16 mouse cellular contexts compared by ENCODE assay signal in genomic region chr12:108251825-108252542, GRCm38 (mm10). TPM values are rescaled to one million over a fixed set of nuclear protein-coding genes. Genes with fewer than 3 reads are reported as not detected.
DNase-seq lines count a peak whose midpoint lies in the region; ATAC-seq lines count a peak whose summit lies in the region.
"Had no signal": no experiment of that assay in that cellular context is flagged by ENCODE, and none has a peak within 500 bp of the region (broad histone marks: within the 10 kb centered on the region; RNA-seq: fewer than 3 reads in every experiment).

No protein-coding gene starts in this region.

- no peak for DNase-seq in heart, adult 9 months (ENCODE audit: low spot score in 2 of 2)
- no peak for DNase-seq in kidney, postnatal 14 days
- DNase-seq in adrenal gland, postnatal 10 days, result peak; percentile 63
- no peak for DNase-seq in thymus, postnatal 25 days
- no peak for DNase-seq in forebrain, embryonic 11.5 days (ENCODE audit: low spot score)
- DNase-seq: B cell, adult 2 months; cerebellum, adult 2 months; kidney, adult 8-10 months; lung, postnatal 36 days had no signal

- H3K4me2 ChIP-seq in heart, embryonic 11.5 days, result 0 out of 2 replicates have a peak overlapping the region, but pooled peaks have one; percentile 2
- no peak overlapping the region for H3K4me2 ChIP-seq in kidney, embryonic 15.5 days
- H3K4me2 ChIP-seq in liver, embryonic 15.5 days, result peak overlapping the region; percentile 13; the same call in 1 of the 2 replicates
- no peak overlapping the region for H3K4me2 ChIP-seq in forebrain, embryonic 11.5 days (ENCODE audit: low read depth, low read length, severe bottlenecking)
- H3K4me2 ChIP-seq: limb, embryonic 12.5 days; midbrain, embryonic 15.5 days; neural tube, embryonic 12.5 days had no signal

- peak overlapping the region; percentile 70 for H3K27ac ChIP-seq in heart, embryonic 11.5 days (ENCODE audit: low read depth, low read length)
- H3K27ac ChIP-seq in kidney, embryonic 15.5 days, result peak overlapping the region; percentile 47; the same call in 1 of the 2 replicates
- peak overlapping the region; percentile 51; the same call in 1 of the 2 replicates for H3K27ac ChIP-seq in liver, embryonic 15.5 days (replicated peaks)
- H3K27ac ChIP-seq in forebrain, embryonic 11.5 days (ENCODE audit: low read depth, low read length), result no peak overlapping the region
- H3K27ac ChIP-seq: limb, embryonic 12.5 days; midbrain, embryonic 15.5 days; neural tube, embryonic 12.5 days had no signal

- 61% methylated on average over 15 of the region's 15 CpGs for WGBS in heart, embryonic 11.5 days (ENCODE audit: insufficient replicate concordance)
- WGBS in kidney, embryonic 15.5 days, result 70% methylated on average over 15 of the region's 15 CpGs
- WGBS in liver, embryonic 15.5 days (ENCODE audit: insufficient replicate concordance), result 64% methylated on average over 15 of the region's 15 CpGs
- 84% methylated on average over 15 of the region's 15 CpGs for WGBS in forebrain, embryonic 11.5 days

- peak overlapping the region; percentile 46; the same call in 1 of the 2 replicates for H3K9ac ChIP-seq in heart, embryonic 11.5 days (ENCODE audit: low read depth, low read length)
- H3K9ac ChIP-seq in kidney, embryonic 15.5 days, result no peak overlapping the region
- no peak overlapping the region for H3K9ac ChIP-seq in liver, embryonic 15.5 days
- H3K9ac ChIP-seq in forebrain, embryonic 11.5 days (ENCODE audit: low read length), result no peak overlapping the region
- H3K9ac ChIP-seq: limb, embryonic 12.5 days; midbrain, embryonic 15.5 days; neural tube, embryonic 12.5 days had no signal

- H3K9me3 ChIP-seq in heart, embryonic 11.5 days (replicated peaks; ENCODE audit: control insufficient read depth, low read length), result no peaks in the 10 kb centered on the region
- H3K9me3 ChIP-seq in kidney, embryonic 15.5 days (replicated peaks), result no peaks in the 10 kb centered on the region
- H3K9me3 ChIP-seq in liver, embryonic 15.5 days (replicated peaks), result no peaks in the 10 kb centered on the region
- H3K9me3 ChIP-seq in forebrain, embryonic 11.5 days (ENCODE audit: control insufficient read depth, low read length), result no peaks in the 10 kb centered on the region
- H3K9me3 ChIP-seq: limb, embryonic 12.5 days; midbrain, embryonic 15.5 days; neural tube, embryonic 12.5 days had no signal

- ATAC-seq in heart, embryonic 11.5 days (replicated peaks; ENCODE audit: insufficient number of reproducible peaks, low FRiP score, low TSS enrichment), result no peak
- ATAC-seq in kidney, embryonic 15.5 days (replicated peaks; ENCODE audit: low FRiP score), result no peak
- no peak for ATAC-seq in liver, embryonic 15.5 days (ENCODE audit: insufficient read depth)
- no peak for ATAC-seq in forebrain, embryonic 11.5 days (replicated peaks; ENCODE audit: low FRiP score)
- ATAC-seq: midbrain, embryonic 15.5 days had no signal

- H3K4me1 ChIP-seq in heart, embryonic 11.5 days (ENCODE audit: control insufficient read depth, insufficient read depth, low read length), result peaks cover 76% of the 10 kb centered on the region
- peaks cover 89% of the 10 kb centered on the region for H3K4me1 ChIP-seq in kidney, embryonic 15.5 days
- peaks cover 44% of the 10 kb centered on the region for H3K4me1 ChIP-seq in liver, embryonic 15.5 days (replicated peaks)
- peaks cover 14% of the 10 kb centered on the region for H3K4me1 ChIP-seq in forebrain, embryonic 11.5 days (replicated peaks; ENCODE audit: control insufficient read depth, insufficient read depth, low read length)

- no peak overlapping the region for H3K4me3 ChIP-seq in heart, embryonic 11.5 days (ENCODE audit: low read depth, low read length)
- no peak overlapping the region for H3K4me3 ChIP-seq in kidney, embryonic 15.5 days (replicated peaks)
- H3K4me3 ChIP-seq in liver, embryonic 15.5 days (replicated peaks), result no peak overlapping the region
- no peak overlapping the region for H3K4me3 ChIP-seq in forebrain, embryonic 11.5 days (ENCODE audit: low read depth, low read length)
- H3K4me3 ChIP-seq: limb, embryonic 12.5 days; midbrain, embryonic 15.5 days; neural tube, embryonic 12.5 days had no signal

- H3K36me3 ChIP-seq in heart, embryonic 11.5 days (ENCODE audit: control insufficient read depth, insufficient read depth, low read length), result no peaks in the 10 kb centered on the region
- no peaks in the 10 kb centered on the region for H3K36me3 ChIP-seq in kidney, embryonic 15.5 days
- H3K36me3 ChIP-seq in liver, embryonic 15.5 days (replicated peaks), result no peaks in the 10 kb centered on the region
- no peaks in the 10 kb centered on the region for H3K36me3 ChIP-seq in forebrain, embryonic 11.5 days (ENCODE audit: control insufficient read depth, insufficient read depth, low read length)
- H3K36me3 ChIP-seq: limb, embryonic 12.5 days; midbrain, embryonic 15.5 days; neural tube, embryonic 12.5 days had no signal

- no peaks in the 10 kb centered on the region for H3K27me3 ChIP-seq in heart, embryonic 11.5 days (ENCODE audit: control insufficient read depth, insufficient read depth, low read length)
- H3K27me3 ChIP-seq in kidney, embryonic 15.5 days, result no peaks in the 10 kb centered on the region
- H3K27me3 ChIP-seq in liver, embryonic 15.5 days, result no peaks in the 10 kb centered on the region
- H3K27me3 ChIP-seq in forebrain, embryonic 11.5 days (ENCODE audit: control insufficient read depth, insufficient read depth, low read length), result no peaks in the 10 kb centered on the region
- H3K27me3 ChIP-seq: midbrain, embryonic 15.5 days; neural tube, embryonic 12.5 days had no signal

RNA-seq across cellular contexts. Expression of gene Ccdc85c, which starts 23.2 kb away (rescaled TPM):
- polyA plus RNA-seq in heart, embryonic 11.5 days (2014; fragmentation: Nextera tagmentation; extraction: Ambion mirVana), result 6.3 and 7.8 TPM in 2 replicates
- polyA plus RNA-seq in kidney, embryonic 15.5 days (2015; fragmentation: Nextera tagmentation; extraction: Ambion mirVana), result 7.7 and 8.1 TPM in 2 replicates
- 10 to 100 TPM; 19.8 to 22.1 TPM for total RNA-seq in adrenal gland, postnatal 10 days (2021)
- polyA plus RNA-seq in liver, embryonic 15.5 days (2015; fragmentation: Nextera tagmentation; extraction: Ambion mirVana), result 1.1 and 1.4 TPM in 2 replicates
- 18.0 and 18.8 TPM in 2 replicates for polyA plus RNA-seq in forebrain, embryonic 11.5 days (2014; fragmentation: Nextera tagmentation; extraction: Ambion mirVana)

RNA-seq across cellular contexts. Expression of gene Hhipl1, which starts 54.1 kb away (rescaled TPM):
- 0.28 and 0.29 TPM in 2 replicates for polyA plus RNA-seq in heart, embryonic 11.5 days (2014; fragmentation: Nextera tagmentation; extraction: Ambion mirVana)
- polyA plus RNA-seq in kidney, embryonic 15.5 days (2015; fragmentation: Nextera tagmentation; extraction: Ambion mirVana), result 0.55 and 1.00 TPM in 2 replicates
- total RNA-seq in adrenal gland, postnatal 10 days (2021), result 1 to 10 TPM in 1 of 2 experiments, under 1 TPM in 1; 0.96 to 1.1 TPM
- polyA plus RNA-seq in liver, embryonic 15.5 days (2015; fragmentation: Nextera tagmentation; extraction: Ambion mirVana), result 0.03 and 0.09 TPM in 2 replicates
- polyA plus RNA-seq in forebrain, embryonic 11.5 days (2014; fragmentation: Nextera tagmentation; extraction: Ambion mirVana), result 2.5 and 3.0 TPM in 2 replicates
- total RNA-seq: granulocyte monocyte progenitor cell, adult 5-6 weeks had no signal

Comparison
In these comparisons a context has a peak if more than half of its experiments do, and no peak if none do; other contexts are left out.
1. H3K4me2 ChIP-seq: peak in heart, embryonic 11.5 days (single experiment) and liver, embryonic 15.5 days (single experiment); none in kidney, embryonic 15.5 days (single experiment) and forebrain, embryonic 11.5 days (single experiment).